Mouse (Mus musculus) embryonic facial prominence, embryonic 10.5 days (tissue): ENCODE data around the gene Eif4g1. TPM values are rescaled to one million over a fixed set of nuclear protein-coding genes. Genes with fewer than 3 reads are reported as not detected.

ENCODE experiments used
- DNase-seq: peaks from one replicate; pipeline ENCODE4 v3.0.0-alpha.2; 2017; ENCODE audit warnings: low spot score
- H3K27ac ChIP-seq: fragments of 300-500 bp; sonication (generic); replicated peaks from 2 replicates; pipeline ENCODE4 v1.5.1; 2016; ENCODE audit warnings: mild to moderate bottlenecking
- H3K27me3 ChIP-seq: fragments of 300-500 bp; sonication (generic); replicated peaks from 2 replicates; pipeline ENCODE4 v1.6.1; 2016; ENCODE audit warnings: low read depth, mild to moderate bottlenecking; ENCODE audit not compliant: poor library complexity, severe bottlenecking
- H3K36me3 ChIP-seq: fragments of 300-500 bp; sonication (generic); replicated peaks from 2 replicates; pipeline ENCODE4 v1.6.1; 2016; ENCODE audit warnings: mild to moderate bottlenecking, moderate library complexity
- H3K4me1 ChIP-seq: fragments of 300-500 bp; sonication (generic); 2 replicates; pipeline ENCODE4 v1.6.1; 2016
- H3K4me3 ChIP-seq: fragments of 300-500 bp; sonication (generic); 2 replicates; pipeline ENCODE4 v1.5.1; 2016; ENCODE audit warnings: mild to moderate bottlenecking, moderate library complexity
- H3K9me3 ChIP-seq: fragments of 300-500 bp; sonication (generic); 2 replicates; pipeline ENCODE4 v1.6.1; 2016; ENCODE audit warnings: mild to moderate bottlenecking
- WGBS: fragments of 180-500 bp; shearing (Covaris S2); methylation state at CpG from one replicate; pipeline ENCODE4 v1.1.7; 2016; 5-methylcytosine and 5-hydroxymethylcytosine counted together
- polyA plus RNA-seq: library from polyadenylated mRNA; unstranded; fragments of >200 nt; fragmentation: Nextera tagmentation; extraction: Ambion mirVana; gene quantifications from 2 replicates; pipeline ENCODE4 v1.2.1, GENCODE M21; 2016

The Eif4g1 gene
- polyA plus RNA-seq, 1 experiment from 2014 or later: 251 TPM

- no peak overlapping the region for H3K27ac ChIP-seq
- no peaks in the 10 kb centered on the region for H3K27me3 ChIP-seq
- H3K9me3 ChIP-seq: no peaks in the 10 kb centered on the region
- no peak overlapping the region for H3K4me3 ChIP-seq
- 90% methylated on average over 4 of the region's 4 CpGs for WGBS
- peaks cover 80% of the 10 kb centered on the region for H3K36me3 ChIP-seq
- H3K4me1 ChIP-seq: peaks cover 25% of the 10 kb centered on the region
- no peak for DNase-seq
Measured at GRCm38 (mm10) chr16:20676702-20677101, 8.6 kb downstream of the Eif4g1 start.

- no peak overlapping the region for H3K27ac ChIP-seq
- WGBS: 88% methylated on average over 5 of the region's 5 CpGs
- H3K4me1 ChIP-seq: peaks cover 21% of the 10 kb centered on the region
- H3K36me3 ChIP-seq: peaks cover 87% of the 10 kb centered on the region
- H3K27me3 ChIP-seq: no peaks in the 10 kb centered on the region
- H3K4me3 ChIP-seq: no peak overlapping the region
- no peaks in the 10 kb centered on the region for H3K9me3 ChIP-seq
- DNase-seq: no peak
Measured at GRCm38 (mm10) chr16:20677380-20677779, 9.3 kb downstream of the Eif4g1 start.

GRCm38 (mm10) chr16:20677974-20678675 lies 10.0 kb downstream of the Eif4g1 start:
- Histone ChIP-seq H3K4me1 (peaks cover 21% of the 10 kb centered on the region), H3K36me3 (peaks cover 94% of the 10 kb centered on the region), H3K27ac (no peak overlapping the region), H3K9me3 (no peaks in the 10 kb centered on the region), H3K27me3 (no peaks in the 10 kb centered on the region), H3K4me3 (no peak overlapping the region)
- DNase-seq: no peak
- 89% methylated on average over 10 of the region's 10 CpGs for WGBS

- Histone ChIP-seq H3K4me3 (no peak overlapping the region), H3K27me3 (peaks cover 18% of the 10 kb centered on the region), H3K4me1 (peaks cover 30% of the 10 kb centered on the region), H3K9me3 (no peaks in the 10 kb centered on the region), H3K36me3 (peaks cover 70% of the 10 kb centered on the region), H3K27ac (no peak overlapping the region)
- 92% methylated on average over 3 of the region's 3 CpGs for WGBS
- no peak for DNase-seq
Measured at GRCm38 (mm10) chr16:20690774-20691173, 22.7 kb downstream of the Eif4g1 start.

- Histone ChIP-seq H3K9me3 (no peaks in the 10 kb centered on the region), H3K4me3 (no peak overlapping the region), H3K27me3 (peaks cover 26% of the 10 kb centered on the region), H3K27ac (no peak overlapping the region), H3K36me3 (peaks cover 62% of the 10 kb centered on the region), H3K4me1 (peaks cover 39% of the 10 kb centered on the region)
- 83% methylated on average over 1 of the region's 1 CpGs for WGBS
- DNase-seq: no peak
Measured at GRCm38 (mm10) chr16:20691617-20692016, 23.5 kb downstream of the Eif4g1 start.

GRCm38 (mm10) chr16:20692241-20692965 lies 24.3 kb downstream of the Eif4g1 start:
- Histone ChIP-seq H3K9me3 (no peaks in the 10 kb centered on the region), H3K36me3 (peaks cover 54% of the 10 kb centered on the region), H3K27me3 (peaks cover 33% of the 10 kb centered on the region), H3K27ac (no peak overlapping the region), H3K4me3 (peak overlapping the region; percentile 74), H3K4me1 (peaks cover 41% of the 10 kb centered on the region)
- 48% methylated on average over 16 of the region's 16 CpGs for WGBS
- DNase-seq: peak; percentile 36

- WGBS: under 1% methylated on average over 37 of the region's 37 CpGs
- Histone ChIP-seq H3K27me3 (peaks cover 41% of the 10 kb centered on the region), H3K9me3 (no peaks in the 10 kb centered on the region), H3K4me1 (peaks cover 41% of the 10 kb centered on the region), H3K27ac (peak within 1 kb of the TSS; percentile 84), H3K36me3 (peaks cover 46% of the 10 kb centered on the region), H3K4me3 (peak within 1 kb of the TSS; percentile 74)
- peak; percentile 96 for DNase-seq
Measured at GRCm38 (mm10) chr16:20693111-20693701, 25.1 kb downstream of the Eif4g1 start, which contains the start of gene Fam131a. TSS of gene Fam131a (plus strand) at chr16:20693241.

- Histone ChIP-seq H3K9me3 (no peaks in the 10 kb centered on the region), H3K27me3 (peaks cover 46% of the 10 kb centered on the region), H3K36me3 (peaks cover 30% of the 10 kb centered on the region), H3K4me3 (no peak overlapping the region), H3K4me1 (peaks cover 41% of the 10 kb centered on the region), H3K27ac (no peak overlapping the region)
- 83% methylated on average over 8 of the region's 8 CpGs for WGBS
- DNase-seq: no peak
Measured at GRCm38 (mm10) chr16:20694781-20695180, 26.7 kb downstream of the Eif4g1 start.

- Histone ChIP-seq H3K4me3 (peak overlapping the region; percentile 61), H3K27me3 (peaks cover 46% of the 10 kb centered on the region), H3K36me3 (peaks cover 20% of the 10 kb centered on the region), H3K9me3 (no peaks in the 10 kb centered on the region), H3K27ac (peak overlapping the region; percentile 74), H3K4me1 (peaks cover 48% of the 10 kb centered on the region)
- DNase-seq: peak; percentile 83
- WGBS: 5% methylated on average over 46 of the region's 46 CpGs
Measured at GRCm38 (mm10) chr16:20695622-20696323, 27.7 kb downstream of the Eif4g1 start.

- Histone ChIP-seq H3K4me1 (peaks cover 49% of the 10 kb centered on the region), H3K27me3 (peaks cover 43% of the 10 kb centered on the region), H3K9me3 (no peaks in the 10 kb centered on the region), H3K36me3 (peaks cover 14% of the 10 kb centered on the region), H3K4me3 (no peak overlapping the region), H3K27ac (no peak overlapping the region)
- DNase-seq: no peak
- WGBS: 79% methylated on average over 5 of the region's 5 CpGs
Measured at GRCm38 (mm10) chr16:20699266-20699665, 31.2 kb downstream of the Eif4g1 start.

- no peak for DNase-seq
- Histone ChIP-seq H3K36me3 (peaks cover 21% of the 10 kb centered on the region), H3K27ac (peak overlapping the region; percentile 35), H3K4me3 (no peak overlapping the region), H3K4me1 (peaks cover 48% of the 10 kb centered on the region), H3K27me3 (peaks cover 36% of the 10 kb centered on the region), H3K9me3 (no peaks in the 10 kb centered on the region)
- 33% methylated on average over 5 of the region's 5 CpGs for WGBS
Measured at GRCm38 (mm10) chr16:20700036-20700435, 31.9 kb downstream of the Eif4g1 start.

GRCm38 (mm10) chr16:20701316-20701715 lies 33.2 kb downstream of the Eif4g1 start:
- Histone ChIP-seq H3K9me3 (no peaks in the 10 kb centered on the region), H3K27me3 (peaks cover 23% of the 10 kb centered on the region), H3K4me1 (peaks cover 35% of the 10 kb centered on the region), H3K36me3 (peaks cover 34% of the 10 kb centered on the region), H3K27ac (peak overlapping the region; percentile 77), H3K4me3 (peak overlapping the region; percentile 21)
- DNase-seq: no peak
- 47% methylated on average over 7 of the region's 7 CpGs for WGBS
